Mouse (Mus musculus) kidney, adult 18-20 months (tissue): ENCODE results near the gene Olfr512.

Source experiments
- DNase-seq: peaks from one replicate; pipeline ENCODE4 v3.0.0; 2021

Olfr512 gene

DNA sequence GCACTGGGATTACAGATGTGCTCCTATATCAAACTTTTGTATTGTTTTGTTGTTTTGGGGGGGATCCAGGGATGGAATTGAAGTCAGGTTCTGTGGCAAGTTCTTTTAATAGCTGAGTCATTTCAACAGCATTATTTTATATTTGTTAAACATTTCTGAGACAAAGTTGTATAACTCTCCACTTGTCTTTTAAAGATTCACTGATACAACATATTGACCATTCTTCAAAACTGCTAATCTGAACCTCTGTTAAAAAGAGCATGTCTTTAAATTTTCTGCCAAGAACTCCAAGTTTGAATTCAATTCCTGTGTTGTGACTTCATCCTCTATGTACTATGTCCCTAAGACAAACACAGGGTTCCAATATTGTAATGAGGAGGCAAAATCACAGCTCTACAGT lies at the start of gene Olfr512:
TSS of gene Olfr512 (plus strand) at position 301 of the 400 bp plus-strand sequence.
- no peak for DNase-seq

DNA sequence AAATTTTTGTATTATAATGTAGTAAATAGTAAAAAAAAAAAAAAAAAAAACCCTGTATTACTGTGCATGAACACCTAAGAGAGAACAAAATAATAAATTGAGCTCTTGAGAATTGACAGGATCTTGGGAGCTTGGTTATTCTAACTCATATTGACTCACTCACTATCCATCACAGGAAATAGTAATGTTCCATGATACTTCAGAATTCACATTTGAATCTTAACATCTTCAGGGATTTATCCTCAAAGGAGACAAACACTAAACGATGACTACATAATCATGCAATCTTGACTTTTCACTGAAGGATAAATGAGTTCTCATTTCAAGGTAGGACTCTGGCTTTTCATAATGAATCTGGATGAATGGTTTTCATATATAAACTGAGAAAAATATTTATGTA lies 47.0 kb upstream of the Olfr512 start, which contains the start of gene Olfr510:
TSS of gene Olfr510 (plus strand) at position 301 of the 400 bp plus-strand sequence.
- DNase-seq, result no peak

DNA sequence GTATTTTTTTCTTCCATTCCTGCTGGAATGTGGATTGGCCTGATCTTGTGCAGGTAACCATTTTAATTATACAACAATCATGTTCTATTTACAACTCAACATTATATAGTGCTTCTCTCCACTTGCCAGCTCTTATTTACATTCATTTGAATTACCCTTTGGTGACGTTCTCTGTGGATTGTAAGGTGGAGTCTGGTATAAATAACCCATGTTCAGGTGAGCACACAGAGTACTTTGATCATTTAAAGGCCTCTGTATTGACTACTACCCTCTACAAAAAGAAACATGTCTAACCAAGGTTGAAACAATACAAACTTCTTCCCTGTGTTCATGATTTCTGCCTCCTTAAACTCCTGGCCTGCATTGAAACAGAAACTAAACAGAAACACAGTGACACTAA lies 42.1 kb upstream of the Olfr512 start:
- no peak for DNase-seq

DNA sequence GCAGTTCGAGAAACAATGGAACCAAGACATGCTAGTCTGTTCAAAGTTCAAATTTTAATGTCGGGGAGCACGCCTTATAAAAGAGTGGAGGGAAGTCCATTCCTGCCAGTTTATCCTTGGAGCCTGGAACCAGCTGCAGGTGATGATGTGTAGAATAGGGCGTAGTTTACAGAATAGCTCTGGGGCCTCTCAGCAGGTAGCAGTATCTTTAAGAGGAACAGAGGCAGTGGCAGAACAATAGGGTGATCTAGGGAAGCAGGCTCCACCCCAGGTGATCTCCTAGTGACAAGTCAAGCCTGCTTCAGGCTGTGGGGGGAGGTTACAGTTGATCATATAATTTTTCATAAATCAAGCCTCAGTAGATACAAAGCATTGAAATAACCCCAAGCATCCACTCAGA lies 34.2 kb upstream of the Olfr512 start:
- no peak for DNase-seq

DNA sequence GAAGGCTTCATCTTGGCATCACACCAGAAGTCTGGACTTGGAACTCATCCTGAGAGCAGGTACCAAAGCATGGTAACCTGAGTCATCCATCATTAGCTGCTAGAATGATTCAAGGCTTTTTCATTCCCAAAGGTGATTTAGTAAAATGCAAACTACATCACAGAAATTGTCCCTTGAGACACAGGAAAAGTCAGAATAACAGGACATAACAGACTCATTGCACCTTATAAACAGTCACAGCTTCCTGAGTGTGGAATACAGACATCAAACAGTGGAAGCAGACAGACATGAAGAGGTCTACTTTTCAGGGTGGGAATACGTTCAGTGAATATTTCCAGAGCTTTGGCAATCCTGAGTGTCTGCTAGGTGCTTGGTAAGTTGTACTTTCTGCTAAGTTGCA lies 37.6 kb downstream of the Olfr512 start, which contains the start of gene Olfr513:
TSS of gene Olfr513 (plus strand) at position 301 of the 400 bp plus-strand sequence.
- DNase-seq, result no peak

DNA sequence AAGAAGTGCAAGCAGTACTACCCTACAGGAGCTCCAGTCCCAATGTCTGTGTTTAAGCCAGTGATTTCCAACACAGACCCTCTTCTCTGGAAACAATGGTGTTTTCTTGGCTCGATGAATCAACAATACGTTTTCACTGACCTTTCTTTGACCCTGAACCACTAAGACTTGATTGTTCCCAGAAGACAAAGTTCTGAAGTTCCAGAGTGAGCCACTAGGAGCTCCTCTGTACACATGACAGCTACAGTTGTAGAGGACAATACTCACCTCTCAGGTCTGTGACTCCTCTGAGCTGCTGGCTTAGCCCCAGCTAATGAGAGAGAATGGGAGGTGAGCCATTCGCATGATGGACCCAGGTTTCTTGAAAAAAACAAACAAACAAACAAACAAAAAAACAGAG lies 47.3 kb downstream of the Olfr512 start:
- DNase-seq, result no peak
